Mouse (Mus musculus): Measurements from ENCODE around the gene Scamp2. TPM values are rescaled to one million over a fixed set of nuclear protein-coding genes. Genes with fewer than 3 reads are reported as not detected.
A peak's percentile ranks its signal among the peaks of the same experiment; 100 is the strongest.

The Scamp2 gene
- polyA plus RNA-seq, 1 experiment: 55.8 TPM

DNA sequence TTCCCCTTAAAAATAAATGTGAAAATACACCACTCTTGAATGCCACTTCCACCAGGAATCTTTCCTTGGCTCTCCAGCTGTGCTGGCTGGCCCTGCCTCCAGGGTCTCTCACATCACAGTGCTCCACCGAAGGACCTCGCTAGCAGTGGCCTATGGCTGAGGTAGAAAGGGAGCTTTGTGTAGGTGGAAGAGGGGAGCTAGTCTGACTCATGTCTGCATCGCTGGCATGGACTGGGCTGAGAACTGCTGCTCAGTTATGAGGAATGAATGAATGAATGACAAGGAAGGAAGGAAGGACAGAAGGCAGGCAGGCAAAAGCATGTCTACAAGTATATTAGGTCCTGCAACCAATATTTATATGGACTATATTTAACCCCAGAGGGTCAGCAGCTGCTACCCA lies 76.5 kb downstream of the Scamp2 start:
- no peak for TF ChIP-seq FLI1 (IDR thresholded peaks at IDR 0.05; ENCODE audit: low read length)
- TF ChIP-seq GATA1 (IDR thresholded peaks at IDR 0.05; ENCODE audit: borderline replicate concordance, low read length): no peak
- H3K27me3 ChIP-seq (replicated peaks): no peaks in the 10 kb centered on the region
- peaks cover 77% of the 10 kb centered on the region for H3K36me3 ChIP-seq (replicated peaks; ENCODE audit: low read length)
- peak overlapping the region; percentile 98 for H3K4me3 ChIP-seq (replicated peaks)
- peaks cover 100% of the 10 kb centered on the region for H3K4me1 ChIP-seq
- H3K9me3 ChIP-seq: no peaks in the 10 kb centered on the region

DNA sequence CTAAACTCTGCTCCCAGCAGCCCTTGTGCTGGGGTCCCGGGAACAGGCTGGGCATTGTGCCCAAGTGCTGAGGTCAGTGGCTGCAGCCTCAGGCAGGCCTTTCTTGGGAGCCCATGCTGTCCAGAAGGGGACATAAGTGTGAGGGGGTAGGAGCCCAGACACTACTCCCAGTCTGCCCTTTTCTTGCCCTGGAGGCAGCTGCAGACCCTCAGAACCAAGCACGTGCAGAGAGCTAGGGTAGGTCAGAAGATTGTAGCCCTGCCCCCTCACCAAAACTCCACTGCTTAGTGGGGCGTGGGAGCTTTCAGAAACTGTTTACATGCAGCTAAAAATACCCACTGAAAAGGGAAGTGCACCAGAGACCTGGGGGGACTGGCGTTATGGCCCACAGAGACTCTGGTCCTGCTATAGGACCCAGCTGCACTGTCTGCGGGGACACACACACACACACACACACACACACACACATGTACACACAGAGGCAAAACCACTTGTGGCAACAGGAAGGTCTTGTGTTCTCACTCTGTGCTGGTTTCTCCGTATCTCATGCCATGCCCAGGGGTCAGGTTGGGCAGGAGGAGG lies 77.1 kb downstream of the Scamp2 start:
- TF ChIP-seq FLI1 (IDR thresholded peaks at IDR 0.05; ENCODE audit: low read length) (no peak), GATA1 (IDR thresholded peaks at IDR 0.05; ENCODE audit: borderline replicate concordance, low read length) (no peak)
- Histone ChIP-seq H3K27me3 (replicated peaks) (no peaks in the 10 kb centered on the region), H3K9me3 (no peaks in the 10 kb centered on the region), H3K4me3 (replicated peaks) (peak overlapping the region; percentile 98), H3K4me1 (peaks cover 100% of the 10 kb centered on the region), H3K36me3 (replicated peaks; ENCODE audit: low read length) (peaks cover 77% of the 10 kb centered on the region)

Other genes starting within 250 kb of the Scamp2 start
- 20.9 and 74.6 TPM in 2 replicates for gene Ppcdc, start 120.8 kb upstream of the Scamp2 start, polyA plus RNA-seq (2012; ENCODE audit: insufficient read depth, low replicate concordance)
- 14.1 and 30.9 TPM in 2 replicates for gene Scamp5, start 92.9 kb upstream of the Scamp2 start, polyA plus RNA-seq (2012; ENCODE audit: insufficient read depth, low replicate concordance)
- gene Rpp25, start 56.9 kb upstream of the Scamp2 start, polyA plus RNA-seq (2012; ENCODE audit: insufficient read depth, low replicate concordance): 0.07 TPM in 1 of 2 replicates, not detected in the other
- gene Cox5a, start 39.7 kb upstream of the Scamp2 start, polyA plus RNA-seq (2012; ENCODE audit: insufficient read depth, low replicate concordance): 240 and 738 TPM in 2 replicates
- 4.9 TPM in 2 replicates for gene Fam219b, start 23.4 kb upstream of the Scamp2 start, polyA plus RNA-seq (2012; ENCODE audit: insufficient read depth, low replicate concordance)
- gene Mpi, start 8.2 kb upstream of the Scamp2 start, polyA plus RNA-seq (2012; ENCODE audit: insufficient read depth, low replicate concordance): 1.6 and 4.5 TPM in 2 replicates
- 3.3 and 4.7 TPM in 2 replicates for gene Ulk3, start 28.5 kb downstream of the Scamp2 start, polyA plus RNA-seq (2012; ENCODE audit: insufficient read depth, low replicate concordance)
- gene Cplx3, start 45.3 kb downstream of the Scamp2 start, polyA plus RNA-seq (2012; ENCODE audit: insufficient read depth, low replicate concordance): 1.1 TPM in 1 of 2 replicates, not detected in the other
- not detected in 2 replicates for gene Lman1l, start 59.8 kb downstream of the Scamp2 start, polyA plus RNA-seq (2012; ENCODE audit: insufficient read depth, low replicate concordance)
- 400 and 436 TPM in 2 replicates for gene Csk, start 92.7 kb downstream of the Scamp2 start, polyA plus RNA-seq (2012; ENCODE audit: insufficient read depth, low replicate concordance)
- not detected in 2 replicates for gene Cyp1a2, start 122.8 kb downstream of the Scamp2 start, polyA plus RNA-seq (2012; ENCODE audit: insufficient read depth, low replicate concordance)
- 1.0 TPM in 1 of 2 replicates, not detected in the other for gene Cyp1a1, start 127.0 kb downstream of the Scamp2 start, polyA plus RNA-seq (2012; ENCODE audit: insufficient read depth, low replicate concordance)
- 1.1 and 2.8 TPM in 2 replicates for gene Edc3, start 147.6 kb downstream of the Scamp2 start, polyA plus RNA-seq (2012; ENCODE audit: insufficient read depth, low replicate concordance)
- 68.1 and 100 TPM in 2 replicates for gene Clk3, start 204.9 kb downstream of the Scamp2 start, polyA plus RNA-seq (2012; ENCODE audit: insufficient read depth, low replicate concordance)

Measured in megakaryocyte, embryonic 14.5 days (primary cell).